Mouse (Mus musculus) liver, postnatal 0 days (tissue): Measurements from ENCODE around the gene Ramp3. TPM values are rescaled to one million over a fixed set of nuclear protein-coding genes. Genes with fewer than 3 reads are reported as not detected.

Experiments
- ATAC-seq: fragments of 200-750 bp; cut with Nextera tagmentation; 2 replicates; pipeline ENCODE4 v1.8.0; 2017; ENCODE audit warnings: mild to moderate bottlenecking, moderate library complexity
- DNase-seq: peaks from one replicate; pipeline ENCODE4 v3.0.0-alpha.2; 2016
- H3K27ac ChIP-seq: fragments of 300-500 bp; sonication (generic); 2 replicates; pipeline ENCODE4 v1.5.1; 2014; ENCODE audit warnings: antibody characterized with exemption, moderate library complexity, mild to moderate bottlenecking, low read depth
- H3K27me3 ChIP-seq: fragments of 300-500 bp; sonication (generic); 2 replicates; pipeline ENCODE4 v1.6.1; 2014; ENCODE audit warnings: low read length, control low read depth, mixed read lengths; ENCODE audit not compliant: insufficient read depth
- H3K36me3 ChIP-seq: fragments of 300-500 bp; sonication (generic); replicated peaks from 2 replicates; pipeline ENCODE4 v1.6.1; 2014; ENCODE audit warnings: mild to moderate bottlenecking, control low read depth, low read length, moderate library complexity, mixed read lengths; ENCODE audit not compliant: insufficient read depth
- H3K4me1 ChIP-seq: fragments of 300-500 bp; sonication (generic); 2 replicates; pipeline ENCODE4 v1.6.1; 2014; ENCODE audit warnings: antibody characterized with exemption, mild to moderate bottlenecking, control low read depth; ENCODE audit not compliant: insufficient read depth
- H3K4me2 ChIP-seq: fragments of 300-500 bp; sonication (generic); 2 replicates; pipeline ENCODE4 v1.6.1; 2014; ENCODE audit warnings: low read depth, mild to moderate bottlenecking, low read length, moderate library complexity, mixed read lengths
- H3K4me3 ChIP-seq: fragments of 300-500 bp; sonication (generic); 2 replicates; pipeline ENCODE4 v1.5.1; 2014; ENCODE audit warnings: low read depth, low read length
- H3K9ac ChIP-seq: fragments of 300-500 bp; sonication (generic); replicated peaks from 2 replicates; pipeline ENCODE4 v1.6.1; 2014; ENCODE audit warnings: mild to moderate bottlenecking, moderate library complexity
- H3K9me3 ChIP-seq: fragments of 300-500 bp; sonication (generic); 2 replicates; pipeline ENCODE4 v1.6.1; 2016; ENCODE audit warnings: mild to moderate bottlenecking, control low read depth, low read length, mixed read lengths
- CTCF ChIP-seq: sonication (generic); IDR thresholded peaks from 2 replicates; pipeline ENCODE4 v1.5.1; 2016; ENCODE audit warnings: antibody characterized with exemption, low read depth
- EP300 ChIP-seq: IDR thresholded peaks from 2 replicates; pipeline ENCODE4 v1.6.1; 2016; ENCODE audit warnings: antibody characterized with exemption, low read depth, mild to moderate bottlenecking
- WGBS: fragments of 180-500 bp; shearing (Covaris S2); extraction: QIAGEN DNeasy Blood & Tissue Kit; methylation state at CpG from one replicate; pipeline ENCODE4 v1.1.7; 2014; ENCODE audit not compliant: insufficient replicate concordance; 5-methylcytosine and 5-hydroxymethylcytosine counted together
- polyA plus RNA-seq: library from polyadenylated mRNA; unstranded; fragments of >200 nt; fragmentation: Nextera tagmentation; extraction: Ambion mirVana; gene quantifications from 2 replicates; pipeline ENCODE4 v1.2.1, GENCODE M21; 2015

Ramp3 gene
- polyA plus RNA-seq, 1 experiment from 2014 or later: 0.28 TPM

- Histone ChIP-seq H3K9ac (no peak overlapping the region), H3K4me2 (no peak overlapping the region), H3K36me3 (no peaks in the 10 kb centered on the region), H3K9me3 (no peaks in the 10 kb centered on the region; the same call in 1 of the 2 replicates), H3K27ac (no peak overlapping the region), H3K4me1 (no peaks in the 10 kb centered on the region), H3K4me3 (no peak overlapping the region), H3K27me3 (no peaks in the 10 kb centered on the region)
- 68% methylated on average over 6 of the region's 6 CpGs for WGBS
- no peak for DNase-seq
- TF ChIP-seq CTCF: no peak
- no peak for TF ChIP-seq EP300
- ATAC-seq: no peak
These were observed 46.5 kb downstream of the Ramp3 start for GRCm38 (mm10) chr11:6704851-6705250.

GRCm38 (mm10) chr11:6705516-6705915 lies 47.2 kb downstream of the Ramp3 start:
- DNase-seq: no peak
- WGBS: 72% methylated on average over 5 of the region's 5 CpGs

GRCm38 (mm10) chr11:6706796-6707195 lies 48.5 kb downstream of the Ramp3 start:
- H3K4me3 ChIP-seq: no peak overlapping the region
- H3K4me1 ChIP-seq: no peaks in the 10 kb centered on the region
- DNase-seq (no peak), ATAC-seq (no peak)
- no peaks in the 10 kb centered on the region for H3K36me3 ChIP-seq
- no peaks in the 10 kb centered on the region for H3K27me3 ChIP-seq
- H3K4me2 ChIP-seq: no peak overlapping the region
- no peak overlapping the region for H3K9ac ChIP-seq
- 86% methylated on average over 13 of the region's 13 CpGs for WGBS
- H3K27ac ChIP-seq: no peak overlapping the region
- no peak for TF ChIP-seq EP300
- TF ChIP-seq CTCF: no peak
- no peaks in the 10 kb centered on the region; the same call in 1 of the 2 replicates for H3K9me3 ChIP-seq

More at GRCm38 (mm10) chr11:6705516-6705915, 47.2 kb downstream of the Ramp3 start:
- Histone ChIP-seq H3K4me3 (no peak overlapping the region), H3K36me3 (no peaks in the 10 kb centered on the region), H3K27me3 (no peaks in the 10 kb centered on the region), H3K9ac (no peak overlapping the region), H3K27ac (no peak overlapping the region), H3K4me1 (no peaks in the 10 kb centered on the region), H3K4me2 (no peak overlapping the region), H3K9me3 (no peaks in the 10 kb centered on the region; the same call in 1 of the 2 replicates)
- ATAC-seq: no peak
- TF ChIP-seq EP300 (no peak), CTCF (no peak)

GRCm38 (mm10) chr11:6708437-6708836 lies 50.1 kb downstream of the Ramp3 start:
- Histone ChIP-seq H3K27me3 (no peaks in the 10 kb centered on the region), H3K4me1 (no peaks in the 10 kb centered on the region), H3K36me3 (no peaks in the 10 kb centered on the region), H3K4me3 (no peak overlapping the region), H3K9ac (no peak overlapping the region), H3K27ac (no peak overlapping the region), H3K4me2 (no peak overlapping the region), H3K9me3 (no peaks in the 10 kb centered on the region; the same call in 1 of the 2 replicates)
- DNase-seq (no peak), ATAC-seq (no peak)
- WGBS: 80% methylated on average over 7 of the region's 7 CpGs
- TF ChIP-seq CTCF (0 out of 2 replicates have a peak, but pooled peaks have one; percentile 3), EP300 (no peak)

- no peak for DNase-seq
- 59% methylated on average over 2 of the region's 2 CpGs for WGBS
- H3K27ac ChIP-seq: no peak overlapping the region
- peak; percentile 29 for ATAC-seq
- no peak overlapping the region for H3K4me2 ChIP-seq
- no peak overlapping the region for H3K4me3 ChIP-seq
- H3K27me3 ChIP-seq: no peaks in the 10 kb centered on the region
- no peak overlapping the region for H3K9ac ChIP-seq
- no peaks in the 10 kb centered on the region; the same call in 1 of the 2 replicates for H3K9me3 ChIP-seq
- H3K4me1 ChIP-seq: no peaks in the 10 kb centered on the region
- TF ChIP-seq CTCF: no peak
- TF ChIP-seq EP300: no peak
- H3K36me3 ChIP-seq: no peaks in the 10 kb centered on the region
These were observed 52.1 kb downstream of the Ramp3 start for GRCm38 (mm10) chr11:6710409-6710808.

GRCm38 (mm10) chr11:6720746-6721145 lies 62.4 kb downstream of the Ramp3 start:
- no peak for ATAC-seq

GRCm38 (mm10) chr11:6726921-6727320 lies 68.6 kb downstream of the Ramp3 start:
- ATAC-seq (no peak), DNase-seq (no peak)
- H3K9ac ChIP-seq: no peak overlapping the region
- H3K27me3 ChIP-seq: no peaks in the 10 kb centered on the region
- H3K4me2 ChIP-seq: no peak overlapping the region
- H3K4me3 ChIP-seq: no peak overlapping the region
- H3K27ac ChIP-seq: no peak overlapping the region
- WGBS: 88% methylated on average over 5 of the region's 5 CpGs
- H3K36me3 ChIP-seq: no peaks in the 10 kb centered on the region
- no peaks in the 10 kb centered on the region for H3K4me1 ChIP-seq
- no peaks in the 10 kb centered on the region for H3K9me3 ChIP-seq
- no peak for TF ChIP-seq CTCF
- TF ChIP-seq EP300: no peak

More at GRCm38 (mm10) chr11:6720746-6721145, 62.4 kb downstream of the Ramp3 start:
- TF ChIP-seq EP300: no peak
- no peak for TF ChIP-seq CTCF
- Histone ChIP-seq H3K4me1 (no peaks in the 10 kb centered on the region), H3K36me3 (no peaks in the 10 kb centered on the region), H3K4me3 (no peak overlapping the region), H3K27me3 (no peaks in the 10 kb centered on the region), H3K4me2 (no peak overlapping the region), H3K9ac (no peak overlapping the region), H3K27ac (no peak overlapping the region), H3K9me3 (no peaks in the 10 kb centered on the region)
- 82% methylated on average over 5 of the region's 5 CpGs for WGBS
- no peak for DNase-seq

Other genes starting within 250 kb of the Ramp3 start
- gene Ppia, start 243.1 kb upstream of the Ramp3 start, polyA plus RNA-seq: 2,313 and 2,332 TPM in 2 replicates
- gene H2afv, start 214.1 kb upstream of the Ramp3 start, polyA plus RNA-seq: 135 and 137 TPM in 2 replicates
- gene Purb, start 182.6 kb upstream of the Ramp3 start, polyA plus RNA-seq: 5.6 and 6.1 TPM in 2 replicates
- 8.2 and 9.4 TPM in 2 replicates for gene Myo1g, start 137.6 kb upstream of the Ramp3 start, polyA plus RNA-seq
- gene Ccm2, start 111.6 kb upstream of the Ramp3 start, polyA plus RNA-seq: 33.9 and 34.9 TPM in 2 replicates
- gene Nacad, start 52.5 kb upstream of the Ramp3 start, polyA plus RNA-seq: 1.5 and 1.6 TPM in 2 replicates
- 19.6 and 23.5 TPM in 2 replicates for gene Tbrg4, start 32.5 kb upstream of the Ramp3 start, polyA plus RNA-seq
- gene Wap, start 19.9 kb upstream of the Ramp3 start, polyA plus RNA-seq: not detected in 2 replicates
- gene Gm11983, start 179.1 kb downstream of the Ramp3 start, polyA plus RNA-seq: not detected in 2 replicates